Mouse (Mus musculus) bone marrow macrophage, adult 2 months (primary cell): ENCODE measurements around the gene Ppp1r11.

Experiments used
- CTCF ChIP-seq: IDR thresholded peaks from 2 replicates; pipeline ENCODE4 v1.5.1; 2012; ENCODE audit warnings: low read depth, mild to moderate bottlenecking, low read length, moderate library complexity
- POLR2A ChIP-seq: IDR thresholded peaks from 2 replicates; pipeline ENCODE4 v1.6.1; 2012; ENCODE audit warnings: mild to moderate bottlenecking, low read depth, low read length, borderline replicate concordance

- TF ChIP-seq CTCF (no peak), POLR2A (no peak)
These were observed 51.5 kb downstream of the Ppp1r11 start for GRCm38 (mm10) chr17:36900001-36900400.
